Mouse (Mus musculus) heart, embryonic 11.5 days (tissue): Measurements from ENCODE around the gene Dnmt3a. TPM values are rescaled to one million over a fixed set of nuclear protein-coding genes. Genes with fewer than 3 reads are reported as not detected.

Experiments
- ATAC-seq: fragments of 200-750 bp; cut with Nextera tagmentation; replicated peaks from 2 replicates; pipeline ENCODE4 v1.8.0; 2017; ENCODE audit warnings: moderate library complexity; ENCODE audit not compliant: insufficient number of reproducible peaks, low FRiP score, low TSS enrichment
- H3K27ac ChIP-seq: fragments of 300-500 bp; sonication (generic); 2 replicates; pipeline ENCODE4 v1.5.1; 2014; ENCODE audit warnings: mild to moderate bottlenecking, low read depth, low read length
- H3K27me3 ChIP-seq: fragments of 300-500 bp; sonication (generic); 2 replicates; pipeline ENCODE4 v1.6.1; 2014; ENCODE audit warnings: mild to moderate bottlenecking, low read length, mixed read lengths; ENCODE audit not compliant: control insufficient read depth, insufficient read depth
- H3K36me3 ChIP-seq: fragments of 300-500 bp; sonication (generic); 2 replicates; pipeline ENCODE4 v1.6.1; 2014; ENCODE audit warnings: mild to moderate bottlenecking, low read length, moderate library complexity, mixed read lengths; ENCODE audit not compliant: control insufficient read depth, insufficient read depth
- H3K4me1 ChIP-seq: fragments of 300-500 bp; sonication (generic); 2 replicates; pipeline ENCODE4 v1.6.1; 2014; ENCODE audit warnings: low read length; ENCODE audit not compliant: control insufficient read depth, insufficient read depth
- H3K4me2 ChIP-seq: fragments of 300-500 bp; sonication (generic); 2 replicates; pipeline ENCODE4 v1.6.1; 2014; ENCODE audit warnings: mild to moderate bottlenecking, moderate library complexity
- H3K4me3 ChIP-seq: fragments of 300-500 bp; sonication (generic); 2 replicates; pipeline ENCODE4 v1.5.1; 2014; ENCODE audit warnings: low read depth, low read length
- H3K9ac ChIP-seq: fragments of 300-500 bp; sonication (generic); 2 replicates; pipeline ENCODE4 v1.6.1; 2014; ENCODE audit warnings: mild to moderate bottlenecking, low read depth, low read length, moderate library complexity
- H3K9me3 ChIP-seq: fragments of 300-500 bp; sonication (generic); replicated peaks from 2 replicates; pipeline ENCODE4 v1.6.1; 2016; ENCODE audit warnings: low read length; ENCODE audit not compliant: control insufficient read depth
- WGBS: fragments of 180-500 bp; shearing (Covaris S2); extraction: QIAGEN DNeasy Blood & Tissue Kit; methylation state at CpG from one replicate; pipeline ENCODE4 v1.1.7; 2014; ENCODE audit not compliant: insufficient replicate concordance; 5-methylcytosine and 5-hydroxymethylcytosine counted together
- polyA plus RNA-seq: library from polyadenylated mRNA; unstranded; fragments of >200 nt; fragmentation: Nextera tagmentation; extraction: Ambion mirVana; gene quantifications from 2 replicates; pipeline ENCODE4 v1.2.1, GENCODE M21; 2014

Gene Dnmt3a
- polyA plus RNA-seq, 1 experiment from 2014 or later = 55.1 TPM

GRCm38 (mm10) chr12:3855762-3856501 lies 50.1 kb downstream of the Dnmt3a start:
- Histone ChIP-seq H3K27ac (peak overlapping the region; percentile 98), H3K27me3 (no peaks in the 10 kb centered on the region), H3K36me3 (peaks cover 13% of the 10 kb centered on the region), H3K9me3 (no peaks in the 10 kb centered on the region), H3K4me1 (peaks cover 36% of the 10 kb centered on the region), H3K9ac (peak overlapping the region; percentile 69), H3K4me2 (peak overlapping the region; percentile 42), H3K4me3 (no peak overlapping the region)
- ATAC-seq = peak; percentile 77
- 15% methylated on average over 7 of the region's 7 CpGs for WGBS

GRCm38 (mm10) chr12:3856748-3857147 lies 50.9 kb downstream of the Dnmt3a start:
- peaks cover 9% of the 10 kb centered on the region; the same call in 1 of the 2 replicates for H3K36me3 ChIP-seq

GRCm38 (mm10) chr12:3857231-3857630 lies 51.4 kb downstream of the Dnmt3a start:
- Histone ChIP-seq H3K4me1 (peaks cover 36% of the 10 kb centered on the region), H3K27ac (peak overlapping the region; percentile 98; the same call in 1 of the 2 replicates), H3K4me3 (no peak overlapping the region), H3K9ac (no peak overlapping the region), H3K36me3 (peaks cover 9% of the 10 kb centered on the region; the same call in 1 of the 2 replicates), H3K4me2 (no peak overlapping the region), H3K27me3 (no peaks in the 10 kb centered on the region), H3K9me3 (no peaks in the 10 kb centered on the region)
- WGBS = 63% methylated on average over 3 of the region's 3 CpGs
- no peak for ATAC-seq

More at GRCm38 (mm10) chr12:3856748-3857147, 50.9 kb downstream of the Dnmt3a start:
- Histone ChIP-seq H3K9me3 (no peaks in the 10 kb centered on the region), H3K27ac (peak overlapping the region; percentile 98), H3K27me3 (no peaks in the 10 kb centered on the region), H3K9ac (peak overlapping the region; percentile 47; the same call in 1 of the 2 replicates), H3K4me2 (peak overlapping the region; percentile 36), H3K4me3 (no peak overlapping the region), H3K4me1 (peaks cover 36% of the 10 kb centered on the region)
- 51% methylated on average over 2 of the region's 2 CpGs for WGBS
- no peak for ATAC-seq

DNA sequence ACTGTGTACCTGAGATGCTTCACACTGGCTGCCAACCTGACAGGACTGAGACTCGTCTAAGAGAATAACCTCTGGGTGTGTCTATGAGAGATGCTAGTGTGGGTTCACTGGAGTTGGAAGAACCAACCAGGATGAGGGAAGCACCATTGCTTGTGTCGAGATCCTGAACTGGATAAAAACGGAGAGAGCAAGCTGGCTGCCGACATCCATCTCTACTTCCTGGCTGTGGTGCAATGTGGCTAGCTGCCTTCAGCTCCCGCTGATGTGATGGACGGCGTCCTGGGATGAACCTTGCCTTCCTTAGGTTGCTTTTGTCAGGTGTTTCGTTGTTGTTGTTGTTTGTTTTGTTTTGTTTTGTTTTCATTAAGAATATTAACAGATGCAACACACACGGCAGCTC lies 52.0 kb downstream of the Dnmt3a start:
- Histone ChIP-seq H3K27me3 (no peaks in the 10 kb centered on the region), H3K9me3 (no peaks in the 10 kb centered on the region), H3K4me1 (peaks cover 36% of the 10 kb centered on the region), H3K27ac (no peak overlapping the region), H3K4me3 (no peak overlapping the region), H3K9ac (no peak overlapping the region), H3K4me2 (no peak overlapping the region), H3K36me3 (peaks cover 9% of the 10 kb centered on the region; the same call in 1 of the 2 replicates)
- WGBS = 76% methylated on average over 9 of the region's 9 CpGs
- ATAC-seq = no peak

GRCm38 (mm10) chr12:3858754-3859153 lies 52.9 kb downstream of the Dnmt3a start:
- 90% methylated on average over 4 of the region's 4 CpGs for WGBS
- no peak overlapping the region for H3K27ac ChIP-seq
- no peaks in the 10 kb centered on the region for H3K27me3 ChIP-seq
- peaks cover 36% of the 10 kb centered on the region for H3K4me1 ChIP-seq
- no peak for ATAC-seq
- H3K36me3 ChIP-seq = peaks cover 9% of the 10 kb centered on the region; the same call in 1 of the 2 replicates
- no peaks in the 10 kb centered on the region for H3K9me3 ChIP-seq
- no peak overlapping the region for H3K4me3 ChIP-seq
- H3K4me2 ChIP-seq = no peak overlapping the region
- H3K9ac ChIP-seq = no peak overlapping the region

- H3K4me2 ChIP-seq = no peak overlapping the region
- 50% methylated on average over 3 of the region's 3 CpGs for WGBS
- ATAC-seq = no peak
- no peak overlapping the region for H3K27ac ChIP-seq
- no peaks in the 10 kb centered on the region for H3K27me3 ChIP-seq
- no peaks in the 10 kb centered on the region for H3K9me3 ChIP-seq
- H3K36me3 ChIP-seq = peaks cover 9% of the 10 kb centered on the region; the same call in 1 of the 2 replicates
- H3K4me3 ChIP-seq = no peak overlapping the region
- H3K9ac ChIP-seq = no peak overlapping the region
- H3K4me1 ChIP-seq = peaks cover 31% of the 10 kb centered on the region
Observed at GRCm38 (mm10) chr12:3859545-3859944, 53.7 kb downstream of the Dnmt3a start.

GRCm38 (mm10) chr12:3860005-3860404 lies 54.2 kb downstream of the Dnmt3a start:
- H3K27me3 ChIP-seq = no peaks in the 10 kb centered on the region
- H3K4me3 ChIP-seq = no peak overlapping the region
- H3K36me3 ChIP-seq = peaks cover 10% of the 10 kb centered on the region; the same call in 1 of the 2 replicates
- H3K27ac ChIP-seq = no peak overlapping the region
- H3K4me2 ChIP-seq = no peak overlapping the region
- WGBS = 60% methylated on average over 5 of the region's 5 CpGs
- H3K9ac ChIP-seq = no peak overlapping the region
- peaks cover 27% of the 10 kb centered on the region for H3K4me1 ChIP-seq
- no peaks in the 10 kb centered on the region for H3K9me3 ChIP-seq
- ATAC-seq = no peak

DNA sequence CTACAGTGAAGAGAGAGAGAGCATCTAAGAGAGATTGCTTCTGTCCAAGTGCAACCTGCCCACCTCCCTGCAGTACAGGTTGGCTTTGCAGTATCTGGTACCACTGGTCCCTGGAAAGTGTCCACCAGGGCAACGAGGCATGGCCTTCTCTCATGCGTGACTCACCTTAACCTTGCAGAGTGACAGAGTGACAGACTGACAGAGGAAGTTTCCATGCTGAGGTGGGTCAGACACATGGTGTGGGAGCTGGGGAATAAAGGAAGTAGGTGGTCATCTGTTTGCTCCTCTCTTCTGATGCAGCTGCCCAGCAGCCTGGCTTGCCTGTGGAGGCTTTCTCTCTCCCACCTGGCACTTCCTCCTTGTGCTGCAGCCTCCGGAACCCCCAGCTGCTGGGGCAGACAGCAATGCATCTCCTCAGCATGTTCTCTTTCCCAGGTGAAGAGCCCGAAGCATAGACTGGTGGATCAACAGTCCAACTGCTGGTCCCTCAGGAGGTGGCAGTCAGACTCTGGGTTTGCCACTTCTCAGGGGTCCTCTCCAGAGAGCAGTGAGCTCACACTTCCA lies 55.9 kb downstream of the Dnmt3a start:
- no peaks in the 10 kb centered on the region for H3K9me3 ChIP-seq
- no peak overlapping the region for H3K4me3 ChIP-seq
- 68% methylated on average over 4 of the region's 4 CpGs for WGBS
- H3K4me2 ChIP-seq = no peak overlapping the region
- H3K4me1 ChIP-seq = peaks cover 9% of the 10 kb centered on the region
- no peak for ATAC-seq
- H3K36me3 ChIP-seq = peaks cover 15% of the 10 kb centered on the region
- no peak overlapping the region for H3K27ac ChIP-seq
- H3K9ac ChIP-seq = no peak overlapping the region
- no peaks in the 10 kb centered on the region for H3K27me3 ChIP-seq
